Mouse (Mus musculus): ENCODE data around the gene Mettl21a.
"Not testable (repeated sequence)": the region's sequence is repeated elsewhere in the genome, so short reads cannot be mapped to it uniquely, and the experiment has no call there.

Mettl21a gene

GRCm38 (mm10) chr1:64614311-64614710 is 2.7 kb downstream of the Mettl21a start:
- in situ Hi-C loops (cut with MboI): no loop called here

- in situ Hi-C loops (cut with MboI): no loop called here
These were observed 7.1 kb downstream of the Mettl21a start for GRCm38 (mm10) chr1:64609976-64610375.

- in situ Hi-C loops (cut with MboI): no loop called here
These were observed 7.9 kb downstream of the Mettl21a start for GRCm38 (mm10) chr1:64609145-64609544.

GRCm38 (mm10) chr1:64603381-64603780 is 13.7 kb downstream of the Mettl21a start:
- in situ Hi-C loops (cut with MboI): no loop called here

GRCm38 (mm10) chr1:64601242-64601842 is 15.7 kb downstream of the Mettl21a start:
- in situ Hi-C loops (cut with MboI): no loop called here

GRCm38 (mm10) chr1:64600413-64601077 is 16.5 kb downstream of the Mettl21a start:
- in situ Hi-C loops (cut with MboI): no loop called here

- in situ Hi-C loops (cut with MboI): no loop called here
These were observed 18.1 kb downstream of the Mettl21a start for GRCm38 (mm10) chr1:64598926-64599325.

- in situ Hi-C loops (cut with MboI): no loop called here
These were observed 38.2 kb downstream of the Mettl21a start for GRCm38 (mm10) chr1:64578801-64579200.

GRCm38 (mm10) chr1:64577911-64578310 is 39.1 kb downstream of the Mettl21a start:
- in situ Hi-C loops (cut with MboI): not testable (repeated sequence)

- in situ Hi-C loops (cut with MboI): no loop called here
These were observed 40.3 kb downstream of the Mettl21a start for GRCm38 (mm10) chr1:64576732-64577131.

GRCm38 (mm10) chr1:64576022-64576421 is 41.0 kb downstream of the Mettl21a start:
- in situ Hi-C loops (cut with MboI): no loop called here

- in situ Hi-C loops (cut with MboI): no loop called here
These were observed 48.8 kb downstream of the Mettl21a start for GRCm38 (mm10) chr1:64568206-64568605.

- in situ Hi-C loops (cut with MboI): no loop called here
These were observed 56.9 kb downstream of the Mettl21a start for GRCm38 (mm10) chr1:64560105-64560504.
